Mouse (Mus musculus) inflammation-experienced regulatory T-cells, adult 6 months (primary cell): ENCODE data around the gene Cfap57. TPM values are rescaled to one million over a fixed set of nuclear protein-coding genes. Genes with fewer than 3 reads are reported as not detected.
"Not testable (repeated sequence)": the region's sequence is repeated elsewhere in the genome, so short reads cannot be mapped to it uniquely, and the experiment has no call there.

Source experiments
- ATAC-seq: one replicate; pipeline ENCODE4 v1.8.0; 2017
- polyA plus RNA-seq, 3 experiments: library from polyadenylated mRNA; unstranded; fragments of 100-300 nt; shearing (Covaris generic); gene quantifications; one replicate each; pipeline ENCODE4 v1.2.1; 2017

Gene Cfap57
- polyA plus RNA-seq, 3 experiments from 2014 or later = 0.09 TPM; not detected in 2

DNA sequence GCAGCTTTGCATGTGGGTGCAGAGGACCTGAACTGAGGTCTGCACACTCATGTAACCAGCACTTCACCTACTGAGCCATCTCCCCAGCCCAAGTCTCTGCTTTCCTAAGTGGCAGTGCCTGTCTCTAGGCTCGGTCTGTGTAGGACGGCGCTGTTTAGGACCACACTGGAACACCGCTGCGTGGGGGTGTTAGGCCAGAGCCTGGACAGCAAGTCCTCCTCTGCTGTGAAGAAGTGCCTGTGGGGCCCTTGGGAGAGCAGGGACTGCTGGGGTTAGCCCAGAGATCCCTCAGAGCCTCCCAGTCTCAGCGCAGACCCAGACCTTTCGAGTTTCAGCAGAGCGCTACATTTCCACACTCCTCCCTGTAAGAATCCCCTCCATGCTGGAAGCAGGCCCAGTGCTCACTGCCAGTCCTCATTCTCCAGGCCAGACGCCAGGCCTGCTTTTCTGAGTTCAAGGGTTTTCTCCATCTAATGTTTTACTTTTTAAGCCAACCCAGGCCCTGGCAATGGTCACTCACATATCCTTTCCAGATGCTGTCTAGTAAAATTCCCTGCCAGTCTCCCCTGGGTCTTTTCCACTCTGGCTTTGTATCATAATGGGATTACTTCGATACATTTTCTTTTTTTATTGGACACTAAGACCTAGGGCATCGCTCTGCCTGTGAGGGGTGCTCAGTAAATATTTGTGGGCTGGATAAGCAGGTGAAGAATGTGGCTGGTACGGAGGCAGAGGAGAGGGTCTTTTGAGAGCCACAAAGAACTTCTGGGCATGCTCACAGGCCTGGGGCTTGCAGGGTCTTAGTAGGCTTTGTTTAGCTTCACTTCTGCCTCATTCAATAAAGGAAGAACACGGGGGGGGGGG, 56.3 kb downstream of the Cfap57 start:
- no peak for ATAC-seq

DNA sequence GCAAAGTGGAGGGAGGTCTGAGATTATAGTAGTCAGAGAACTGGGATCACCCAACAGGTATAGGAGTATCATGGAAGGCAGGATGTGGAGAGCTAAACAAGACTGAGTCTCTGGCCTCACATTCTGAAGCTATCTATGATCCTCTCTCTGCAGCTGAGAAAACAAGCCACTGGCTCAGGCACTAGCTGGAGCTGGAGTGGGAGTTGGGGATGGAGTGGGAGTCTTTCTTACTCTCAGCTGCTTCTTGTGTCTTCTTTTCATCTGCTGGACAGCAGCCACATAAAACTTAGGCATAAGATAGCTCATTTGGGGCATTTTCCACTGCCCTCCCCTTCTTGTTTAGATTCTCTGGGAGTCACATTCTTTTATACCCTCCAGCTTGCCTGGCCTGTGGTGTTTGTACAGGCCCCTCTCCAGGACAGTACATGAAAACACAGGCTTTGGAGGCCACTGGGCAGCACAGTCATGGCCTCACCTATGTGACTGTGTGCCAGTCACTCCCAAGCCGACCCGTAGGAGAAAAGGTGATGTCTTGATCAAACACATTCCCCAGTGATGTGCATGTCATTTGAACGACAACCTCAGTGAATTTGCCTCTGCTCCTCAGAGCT, 67.4 kb downstream of the Cfap57 start:
- no peak for ATAC-seq

DNA sequence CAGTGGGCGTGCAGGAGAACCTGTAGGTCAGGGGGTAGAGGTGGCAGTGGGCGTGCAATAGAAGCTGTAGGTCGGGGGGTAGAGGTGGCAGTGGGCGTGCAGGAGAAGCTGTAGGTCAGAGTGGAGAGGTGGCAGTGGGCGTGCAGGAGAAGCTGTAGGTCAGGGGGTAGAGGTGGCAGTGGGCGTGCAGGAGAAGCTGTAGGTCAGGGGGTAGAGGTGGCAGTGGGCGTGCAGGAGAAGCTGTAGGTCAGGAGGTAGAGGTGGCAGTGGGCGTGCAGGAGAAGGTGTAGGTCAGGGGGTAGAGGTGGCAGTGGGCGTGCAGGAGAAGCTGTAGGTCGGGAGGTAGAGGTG, 72.5 kb downstream of the Cfap57 start:
- not testable (repeated sequence) for ATAC-seq

DNA sequence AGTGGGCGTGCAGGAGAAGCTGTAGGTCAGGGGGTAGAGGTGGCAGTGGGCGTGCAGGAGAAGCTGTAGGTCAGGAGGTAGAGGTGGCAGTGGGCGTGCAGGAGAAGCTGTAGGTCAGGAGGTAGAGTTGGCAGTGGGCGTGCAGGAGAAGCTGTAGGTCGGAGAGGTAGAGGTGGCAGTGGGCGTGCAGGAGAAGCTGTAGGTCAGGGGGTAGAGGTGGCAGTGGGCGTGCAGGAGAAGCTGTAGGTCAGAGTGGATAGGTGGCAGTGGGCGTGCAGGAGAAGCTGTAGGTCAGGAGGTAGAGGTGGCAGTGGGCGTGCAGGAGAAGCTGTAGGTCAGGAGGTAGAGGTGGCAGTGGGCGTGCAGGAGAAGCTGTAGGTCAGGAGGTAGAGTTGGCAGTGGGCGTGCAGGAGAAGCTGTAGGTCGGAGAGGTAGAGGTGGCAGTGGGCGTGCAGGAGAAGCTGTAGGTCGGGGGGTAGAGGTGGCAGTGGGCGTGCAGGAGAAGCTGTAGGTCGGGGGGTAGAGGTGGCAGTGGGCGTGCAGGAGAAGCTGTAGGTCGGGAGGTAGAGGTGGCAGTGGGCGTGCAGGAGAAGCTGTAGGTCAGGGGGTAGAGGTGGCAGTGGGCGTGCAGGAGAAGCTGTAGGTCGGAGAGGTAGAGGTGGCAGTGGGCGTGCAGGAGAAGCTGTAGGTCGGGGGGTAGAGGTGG, 73.0 kb downstream of the Cfap57 start:
- ATAC-seq = not testable (repeated sequence)

DNA sequence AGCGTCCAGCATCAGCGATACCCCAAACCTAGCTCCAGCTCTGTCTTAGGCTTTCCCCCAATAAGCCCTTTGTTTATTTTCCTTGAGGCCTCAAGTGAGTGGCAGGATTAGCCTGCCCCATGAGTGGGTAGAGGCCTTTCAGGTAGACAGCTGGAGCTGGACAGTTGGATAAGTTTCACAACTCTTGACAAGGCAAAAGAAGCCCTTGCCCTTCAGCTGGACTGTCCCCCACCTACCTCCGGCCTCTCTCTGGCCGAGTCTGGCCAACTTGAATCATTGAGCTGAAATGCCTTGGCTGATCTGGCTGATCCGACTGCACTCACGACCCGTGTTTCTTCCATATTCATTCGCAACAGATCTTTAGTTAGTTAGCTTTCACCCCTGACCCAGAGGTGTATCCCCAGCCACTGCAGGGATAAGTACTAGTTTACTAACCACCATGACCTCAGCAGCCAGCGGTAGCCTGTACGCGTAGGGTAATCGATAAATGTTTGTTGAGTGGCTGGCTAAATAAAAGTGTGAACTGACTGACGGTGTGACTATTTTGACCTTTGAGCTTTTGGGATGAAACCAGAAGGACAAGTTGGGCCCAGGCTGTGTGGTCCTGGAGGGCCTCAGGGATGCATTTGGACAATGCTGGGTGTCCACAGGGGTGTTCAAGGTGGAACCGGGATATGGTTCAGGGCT, 76.0 kb downstream of the Cfap57 start:
- no peak for ATAC-seq

DNA sequence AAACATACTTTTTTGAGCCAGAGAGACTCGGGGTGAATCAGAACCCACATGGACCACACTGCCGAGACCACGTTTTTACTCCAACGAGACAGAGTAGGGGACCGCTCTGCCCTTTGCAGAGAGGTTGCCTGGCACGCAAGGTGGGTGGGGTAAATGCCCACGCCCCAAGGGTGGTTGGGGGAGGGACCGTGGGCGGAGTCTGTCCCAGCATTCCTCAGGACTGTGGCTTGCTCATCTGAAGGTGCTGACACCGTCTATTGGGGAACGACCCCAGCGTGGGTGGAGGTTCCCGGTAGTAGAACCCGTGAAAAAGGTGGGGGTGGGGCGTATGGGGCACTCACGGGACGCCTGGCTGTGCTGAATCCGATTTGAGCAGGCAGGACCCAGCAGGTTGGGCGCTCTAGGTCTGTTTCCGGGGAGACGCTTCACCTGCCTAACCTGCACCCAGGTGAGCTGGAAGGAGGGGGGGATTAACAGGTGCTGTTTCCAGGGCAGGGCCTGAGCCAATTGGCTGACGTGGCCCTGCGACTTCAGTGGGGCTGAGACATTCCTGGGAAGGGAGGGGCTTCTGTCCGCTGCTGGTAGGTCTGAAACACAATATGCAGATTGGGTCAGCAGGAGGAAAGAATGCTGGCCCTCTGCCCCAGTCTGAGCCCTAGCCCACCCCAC, 76.9 kb downstream of the Cfap57 start, which contains the start of gene Tmem125:
Tmem125 (minus strand) TSS at position 453 of the 669 bp plus-strand sequence.
- peak; percentile 38 for ATAC-seq

DNA sequence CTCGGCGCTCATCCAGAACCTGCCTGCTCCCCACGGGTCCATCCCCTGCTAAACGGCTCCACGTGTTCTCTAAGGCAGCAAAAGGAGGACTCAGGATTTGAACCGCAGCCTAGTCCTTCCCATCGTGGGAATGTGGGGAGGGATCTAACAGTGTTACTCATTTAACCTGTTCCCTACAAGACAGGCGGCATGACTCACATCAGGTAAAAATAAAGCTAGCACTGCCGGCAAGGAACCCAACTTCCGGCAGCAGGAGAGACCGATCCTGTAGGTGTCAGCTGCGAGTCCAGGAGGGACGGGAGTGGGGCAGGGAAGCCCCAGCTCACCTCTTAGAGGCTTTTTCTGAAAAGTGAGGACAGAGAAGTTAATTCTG, 77.4 kb downstream of the Cfap57 start:
- ATAC-seq = no peak

DNA sequence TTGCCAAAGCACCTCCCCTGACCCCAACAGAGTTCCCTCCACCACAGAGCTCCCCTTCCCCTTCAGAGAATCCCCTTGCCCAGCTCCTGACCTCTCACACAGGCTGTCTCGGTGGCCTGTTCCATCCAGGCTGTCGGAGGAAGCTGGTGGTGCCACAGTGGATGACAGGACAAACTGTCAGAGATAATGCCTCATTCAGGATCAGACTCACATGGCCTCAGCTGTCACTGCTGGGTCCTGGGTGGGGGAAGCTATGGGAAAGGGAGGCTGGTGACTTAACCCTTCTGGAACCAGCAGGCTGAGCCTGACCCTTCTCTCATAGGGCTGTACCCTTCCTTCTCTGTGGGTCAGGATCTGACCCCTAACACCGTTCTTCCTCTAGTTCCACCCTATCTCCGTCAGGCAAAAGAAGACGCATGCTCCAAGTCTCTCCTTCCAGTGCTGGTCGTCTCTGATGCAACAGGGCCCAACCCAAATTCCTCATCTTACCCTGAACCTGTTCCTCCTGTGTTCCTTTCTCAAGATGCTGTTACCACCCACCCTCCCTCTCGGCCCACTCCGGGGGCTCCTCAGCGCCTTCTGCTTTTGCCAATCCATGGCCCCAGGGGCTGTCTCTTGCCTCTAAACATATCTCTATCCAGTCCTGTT, 77.9 kb downstream of the Cfap57 start:
- no peak for ATAC-seq

DNA sequence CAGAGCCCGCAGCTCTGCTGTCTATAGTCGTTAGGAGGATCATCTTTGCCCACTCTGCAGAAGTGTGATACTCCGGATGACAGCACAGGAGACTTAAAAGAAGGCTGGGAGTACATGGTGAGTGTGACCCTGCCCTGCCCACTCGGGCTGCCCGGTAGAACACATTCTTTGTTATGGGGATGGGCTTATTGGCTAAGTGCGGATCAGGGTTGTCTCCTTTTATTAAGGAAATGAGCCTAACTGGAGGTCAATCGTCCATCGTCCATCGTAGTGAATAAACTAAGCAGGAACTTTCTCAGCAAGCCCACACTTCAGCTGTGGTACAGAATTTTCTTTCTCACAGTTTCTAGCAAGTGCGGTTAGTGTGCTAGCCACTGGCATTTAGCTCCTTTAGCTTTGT, 80.7 kb downstream of the Cfap57 start:
- ATAC-seq = no peak

DNA sequence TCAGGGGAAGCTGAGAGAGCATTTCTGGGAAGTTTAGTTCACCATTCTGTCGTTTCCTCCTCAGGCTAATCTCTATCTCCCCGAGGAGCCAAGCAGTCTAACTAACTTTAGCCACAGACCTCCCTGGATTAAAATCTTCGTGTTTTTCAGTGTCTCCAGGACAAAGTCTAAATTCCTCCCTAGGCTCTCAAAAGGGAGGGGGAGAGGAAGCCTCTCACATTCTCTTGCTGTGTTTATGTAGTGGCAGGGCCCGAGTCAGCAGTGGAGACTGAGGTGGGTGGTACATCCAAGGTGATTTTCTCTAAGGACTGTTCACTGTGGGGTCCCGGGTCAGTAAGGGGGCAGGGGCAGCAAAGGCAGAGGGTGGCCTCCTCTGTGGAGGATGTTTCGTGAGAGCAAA, 82.8 kb downstream of the Cfap57 start:
- no peak for ATAC-seq

DNA sequence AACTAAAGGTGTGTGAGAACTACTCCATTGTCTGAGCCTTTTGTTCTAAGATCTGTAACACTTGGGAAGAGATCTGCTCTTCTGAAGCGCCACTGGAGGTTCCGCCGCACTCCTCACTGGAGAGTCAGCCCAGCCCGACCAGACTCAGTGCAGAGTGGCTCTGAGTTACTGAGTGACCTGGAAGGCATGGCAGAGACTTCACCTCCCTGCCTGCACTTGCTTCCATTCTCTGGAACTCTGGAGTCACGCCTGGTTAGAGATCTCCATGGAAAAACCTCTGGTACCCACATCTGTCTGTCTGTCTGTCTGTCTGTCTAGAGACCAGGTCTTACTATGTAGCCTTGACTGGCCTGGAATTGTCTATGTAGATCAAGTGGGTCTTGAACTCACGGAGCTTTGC, 85.0 kb downstream of the Cfap57 start:
- no peak for ATAC-seq

DNA sequence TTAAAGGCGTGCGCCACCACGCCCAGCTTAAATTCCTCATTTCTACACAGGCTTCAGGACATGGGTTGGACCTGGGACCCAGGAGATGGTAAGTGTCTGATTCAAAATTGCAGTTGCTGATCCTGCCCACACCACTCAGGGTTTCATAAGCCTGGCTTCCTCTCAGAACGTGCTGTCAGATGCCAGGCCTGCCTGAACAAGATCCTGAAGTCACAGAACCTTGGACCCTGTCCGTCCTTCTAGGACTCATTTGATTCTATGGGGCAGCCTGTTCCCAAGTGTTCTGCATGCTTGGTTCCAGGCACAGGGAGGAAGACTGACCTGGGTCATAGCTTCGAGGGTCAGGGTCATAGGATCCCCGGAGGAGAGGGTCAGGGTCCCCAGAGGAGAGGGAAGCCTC, 87.0 kb downstream of the Cfap57 start:
- no peak for ATAC-seq

DNA sequence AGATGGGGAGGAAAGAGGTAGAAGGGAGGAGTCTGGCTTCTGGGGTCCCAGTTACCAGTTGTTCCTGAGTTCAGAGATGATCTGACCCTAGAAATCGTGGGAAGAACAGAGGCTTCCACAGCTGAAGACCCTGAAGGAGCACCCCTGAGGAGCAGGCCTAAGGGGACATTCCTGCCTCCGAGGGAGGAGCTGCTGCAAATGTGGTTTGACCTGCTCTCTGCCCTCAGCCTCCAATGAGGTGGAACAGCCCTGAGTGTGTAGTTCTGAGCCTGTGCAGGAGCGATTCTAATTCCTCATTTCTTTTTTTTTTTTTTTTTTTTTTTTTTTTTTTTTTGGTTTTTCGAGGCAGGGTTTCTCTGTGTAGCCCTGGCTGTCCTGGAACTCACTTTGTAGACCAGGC, 87.4 kb downstream of the Cfap57 start:
- no peak for ATAC-seq

DNA sequence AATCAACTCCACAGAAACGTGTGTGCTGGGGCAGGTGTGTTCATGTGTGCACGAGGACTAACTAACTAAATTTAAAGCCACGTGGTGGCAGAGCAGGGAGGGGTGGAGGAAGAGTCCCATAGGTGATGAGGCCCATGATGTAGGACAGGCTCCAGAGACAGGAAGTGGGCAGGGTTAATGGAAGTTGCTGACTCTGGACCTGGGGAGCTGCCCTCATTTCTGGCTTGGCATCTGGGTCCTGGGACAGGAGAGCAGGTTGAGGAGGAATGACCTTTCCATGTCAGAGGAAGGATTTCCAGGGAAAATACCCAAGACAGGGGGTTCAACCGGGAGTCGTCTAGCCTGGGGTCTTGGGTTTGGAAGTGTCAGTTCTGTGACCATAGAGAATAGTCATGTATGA, 87.9 kb downstream of the Cfap57 start:
- no peak for ATAC-seq

DNA sequence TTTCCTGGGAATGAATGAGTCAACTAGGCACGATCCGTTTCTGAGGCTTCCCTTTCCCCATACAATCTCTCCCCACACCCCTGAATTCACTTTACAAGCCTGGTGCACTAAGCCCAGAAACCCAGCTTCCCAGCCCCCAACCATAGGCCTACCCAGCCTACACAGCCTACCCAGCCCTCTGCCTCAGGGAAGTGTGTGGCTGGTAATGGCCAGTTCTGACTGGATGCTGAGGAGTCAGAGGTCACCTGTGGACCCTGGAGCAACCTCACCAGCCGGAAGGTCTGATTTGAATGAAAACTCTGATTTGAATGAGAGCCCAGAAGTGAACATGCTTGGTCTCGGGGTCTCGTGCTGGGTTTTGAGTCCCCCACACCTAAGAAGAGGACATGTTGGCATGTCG, 92.9 kb downstream of the Cfap57 start:
- ATAC-seq = no peak

DNA sequence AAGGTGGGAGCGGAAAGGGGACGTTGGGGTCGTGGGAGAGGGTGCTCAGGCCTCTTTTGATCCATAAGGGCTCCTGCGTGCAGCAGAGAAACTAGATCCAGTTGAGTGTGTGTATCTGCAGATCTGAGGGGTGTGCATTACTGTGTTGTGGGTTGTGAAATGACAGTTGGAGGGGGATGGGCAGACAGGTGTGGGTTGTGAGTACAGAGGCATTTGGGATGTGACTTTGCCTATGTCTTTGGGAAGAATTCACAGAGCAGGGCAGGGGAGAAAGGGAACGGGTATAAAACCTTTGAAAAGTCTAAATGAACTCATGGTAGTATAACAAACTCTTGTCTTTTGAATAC, 93.3 kb downstream of the Cfap57 start:
- no peak for ATAC-seq

DNA sequence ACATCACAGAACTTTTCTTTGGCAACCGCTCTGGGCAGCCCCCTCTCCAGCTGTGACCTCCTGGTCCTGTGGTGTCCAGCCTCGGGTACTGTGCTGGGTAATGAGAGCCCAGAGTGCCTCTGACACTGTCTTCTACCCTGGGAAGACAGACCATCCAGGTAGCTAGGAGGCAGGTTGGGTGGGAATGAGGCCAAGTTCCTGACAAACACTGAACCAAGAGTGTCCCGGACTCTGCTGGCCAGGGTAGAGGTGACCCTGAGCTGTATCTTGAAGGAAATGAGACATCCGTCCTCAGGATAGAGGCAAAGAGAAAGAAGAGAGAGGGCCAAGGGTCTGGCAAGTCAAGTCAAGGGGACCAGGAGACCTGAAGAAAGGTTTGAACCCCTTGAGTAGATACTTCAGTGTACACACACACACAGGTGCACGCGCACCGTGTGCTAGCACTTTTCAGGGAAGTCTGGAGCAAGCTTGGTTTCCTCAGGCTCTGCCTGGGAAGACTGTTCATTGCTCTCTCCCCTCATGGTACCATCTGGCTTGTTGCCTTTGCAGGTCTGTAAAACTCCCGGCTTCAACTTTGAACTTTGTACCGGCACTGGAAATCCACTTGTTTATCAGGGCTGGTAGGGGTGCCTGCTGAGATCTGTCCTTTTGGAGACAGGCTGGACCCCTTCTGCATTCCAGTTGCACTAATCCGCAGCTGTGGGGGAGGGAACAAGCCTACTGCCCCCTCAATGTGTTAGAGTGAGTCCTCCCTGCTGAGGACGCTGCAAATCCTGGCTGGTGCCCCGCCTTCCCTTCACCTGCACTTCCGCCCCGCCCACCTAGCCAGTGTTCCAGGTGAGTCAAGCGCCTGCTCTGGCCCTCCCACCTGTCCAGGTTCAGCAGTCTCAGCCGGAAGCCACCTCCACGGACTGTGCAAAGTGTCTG, 93.9 kb downstream of the Cfap57 start, which contains the start of gene 2610528J11Rik:
2610528J11Rik (plus strand) TSS at position 592 of the 927 bp plus-strand sequence.
- ATAC-seq = no peak

DNA sequence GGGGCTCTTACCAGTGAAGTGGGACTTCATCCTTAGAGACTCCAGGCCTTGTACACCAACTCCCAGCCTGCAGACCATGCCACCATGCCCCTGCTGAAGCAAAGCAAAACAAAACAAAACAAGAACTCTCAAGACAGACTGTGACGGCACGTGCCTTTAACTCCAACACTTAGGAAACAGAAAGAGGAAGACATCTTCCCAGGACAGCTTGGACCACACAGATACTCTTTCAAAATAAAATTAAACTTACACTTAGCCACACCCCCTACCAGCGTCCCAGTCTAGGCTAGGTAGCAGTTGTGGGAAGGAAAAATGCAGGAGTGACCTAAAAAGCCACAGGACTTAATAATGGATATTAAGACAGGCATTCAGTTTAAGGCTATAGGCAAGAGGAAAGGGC, 94.8 kb downstream of the Cfap57 start:
- ATAC-seq = no peak

DNA sequence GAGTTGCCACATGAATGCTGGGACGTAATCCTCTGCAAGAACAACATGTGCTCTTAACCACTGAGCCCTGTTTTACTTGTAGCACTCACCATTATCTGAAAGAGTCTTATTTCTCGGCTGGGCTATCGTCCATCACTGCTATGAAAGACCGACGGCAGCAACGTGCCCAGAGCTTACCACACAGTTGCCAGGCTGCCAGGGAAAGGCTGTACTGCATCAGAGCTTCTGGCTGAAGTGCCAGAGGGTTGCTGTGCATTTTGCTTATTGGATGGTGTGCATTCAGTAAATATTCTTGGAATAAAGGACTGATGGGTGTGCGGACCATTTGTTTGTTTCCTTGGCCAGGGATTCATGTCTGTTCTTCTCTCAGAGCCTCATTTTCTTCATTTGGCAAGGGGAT, 96.6 kb downstream of the Cfap57 start:
- no peak for ATAC-seq

DNA sequence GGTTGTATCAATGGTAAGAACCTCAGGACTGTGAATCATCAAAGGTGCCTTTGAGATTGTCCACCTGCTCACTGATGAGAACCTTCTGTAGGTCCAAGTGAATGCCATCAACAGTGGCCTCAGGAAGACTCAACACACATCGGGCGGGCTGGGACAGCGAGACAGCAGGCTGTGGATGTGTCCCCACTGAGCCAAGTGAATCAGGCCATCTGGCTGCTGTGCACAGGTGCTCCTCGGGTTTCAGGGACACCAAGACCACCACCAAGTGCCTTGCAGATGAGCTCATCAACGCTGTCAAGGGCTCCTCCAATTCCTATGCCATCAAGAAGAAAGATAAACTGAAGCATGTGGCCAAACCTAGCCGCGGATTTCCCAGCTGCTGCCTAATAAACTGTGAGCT, 98.3 kb downstream of the Cfap57 start:
- ATAC-seq = no peak

DNA sequence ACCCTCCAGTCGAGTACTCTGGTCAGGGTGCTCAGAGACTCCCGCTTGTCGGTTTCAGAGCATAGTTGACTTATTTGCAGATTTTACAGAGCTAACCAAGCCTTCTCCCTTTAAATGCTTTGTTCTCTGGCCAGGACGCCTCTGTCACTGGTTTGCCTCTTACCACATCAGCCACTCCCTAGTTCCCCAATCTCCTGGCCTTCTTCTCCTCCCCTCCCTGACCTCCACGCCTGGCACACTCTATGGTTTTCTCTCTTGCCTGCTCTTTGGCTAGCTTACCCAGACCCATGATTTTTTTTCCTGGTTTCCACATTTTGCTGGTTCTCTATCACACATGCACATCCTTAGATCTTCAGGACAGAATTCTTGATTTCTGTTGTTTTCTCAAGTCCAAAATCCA, 102.4 kb downstream of the Cfap57 start:
- no peak for ATAC-seq
